Mouse (Mus musculus) lung, postnatal 4 days (tissue): ENCODE measurements at regions not wholly inside any gene's neighbourhood (a gene's known extent, or its start where the extent isn't known, plus 50 kb on each side); places are given as distances from the start of the nearest gene placed in this dataset.

Source experiments
- DNase-seq, 2 experiments: peaks; one replicate each; pipeline ENCODE4 v3.0.0; 2021

GRCm38 (mm10) chr14:98728863-98729262, 265.3 kb downstream of the Rpl36a-ps1 start:
- no peak for DNase-seq

- no peak for DNase-seq
These were observed 271.6 kb downstream of the Rpl36a-ps1 start for GRCm38 (mm10) chr14:98722481-98722880.

DNA sequence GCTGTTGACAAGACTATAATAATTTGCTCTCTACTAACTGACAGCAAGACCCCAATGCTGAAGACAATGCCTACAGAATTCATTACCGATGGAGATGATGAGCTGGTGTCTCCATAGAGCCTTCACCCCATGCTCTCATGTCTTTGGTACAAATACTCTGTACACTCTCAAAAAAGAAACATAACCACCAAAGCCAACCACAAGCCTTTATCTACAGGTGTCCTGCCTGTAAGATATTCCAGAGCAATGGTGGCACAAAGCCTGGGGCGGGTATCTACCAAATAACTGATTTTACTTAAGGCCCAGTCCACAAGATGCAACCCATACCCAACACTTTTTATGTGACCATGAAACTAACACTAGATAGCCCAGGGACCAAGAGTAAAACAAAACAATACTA, 273.1 kb downstream of the Rpl36a-ps1 start:
- no peak for DNase-seq

DNA sequence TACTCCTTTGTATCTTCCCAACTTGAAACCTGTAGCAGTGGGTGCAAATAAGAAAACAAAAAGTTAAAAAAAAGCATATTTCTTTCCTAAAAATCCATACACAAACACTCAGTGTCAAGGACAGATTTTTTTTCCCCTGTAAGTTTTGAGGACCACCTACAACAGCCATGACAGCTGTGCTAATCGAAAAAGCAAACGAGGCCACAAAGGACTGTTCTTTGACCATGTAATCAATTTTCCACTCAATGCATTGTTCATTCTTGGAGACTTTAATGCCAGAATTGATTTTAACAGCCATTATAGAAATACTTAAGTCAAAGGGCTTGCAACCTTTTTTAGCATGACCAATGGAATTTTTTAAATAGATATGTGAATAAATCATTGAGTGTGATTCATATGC, 286.1 kb downstream of the Rpl36a-ps1 start:
- no peak for DNase-seq

GRCm38 (mm10) chr14:98707574-98707973, 286.5 kb downstream of the Rpl36a-ps1 start:
- DNase-seq = no peak

GRCm38 (mm10) chr14:98703289-98703688, 290.8 kb downstream of the Rpl36a-ps1 start:
- DNase-seq = no peak

GRCm38 (mm10) chr14:98656533-98656932, 337.6 kb downstream of the Rpl36a-ps1 start:
- DNase-seq = no peak

- no peak for DNase-seq
These were observed 339.8 kb downstream of the Rpl36a-ps1 start for GRCm38 (mm10) chr14:98654191-98654809.

- no peak for DNase-seq
These were observed 342.9 kb downstream of the Rpl36a-ps1 start for GRCm38 (mm10) chr14:98651221-98651620.

DNA sequence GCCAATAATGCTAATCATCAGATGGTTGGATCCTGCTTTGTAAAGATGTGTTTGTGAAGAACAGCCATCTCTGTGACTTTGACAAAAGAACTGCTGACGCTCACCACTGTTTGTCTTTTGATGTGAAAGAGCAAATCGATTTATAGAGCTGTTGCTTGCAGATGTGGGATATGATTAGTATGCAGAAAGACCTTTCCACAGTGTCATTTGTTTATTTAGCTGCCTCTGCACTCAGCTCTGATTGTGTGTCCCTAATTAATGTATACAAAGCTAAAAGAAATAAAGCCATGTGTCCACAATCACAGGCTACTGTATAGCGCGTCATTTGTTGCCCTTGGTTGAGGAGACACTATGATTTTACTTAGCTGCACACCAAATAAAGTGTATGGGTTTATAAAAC, 343.6 kb downstream of the Rpl36a-ps1 start:
- no peak for DNase-seq

DNA sequence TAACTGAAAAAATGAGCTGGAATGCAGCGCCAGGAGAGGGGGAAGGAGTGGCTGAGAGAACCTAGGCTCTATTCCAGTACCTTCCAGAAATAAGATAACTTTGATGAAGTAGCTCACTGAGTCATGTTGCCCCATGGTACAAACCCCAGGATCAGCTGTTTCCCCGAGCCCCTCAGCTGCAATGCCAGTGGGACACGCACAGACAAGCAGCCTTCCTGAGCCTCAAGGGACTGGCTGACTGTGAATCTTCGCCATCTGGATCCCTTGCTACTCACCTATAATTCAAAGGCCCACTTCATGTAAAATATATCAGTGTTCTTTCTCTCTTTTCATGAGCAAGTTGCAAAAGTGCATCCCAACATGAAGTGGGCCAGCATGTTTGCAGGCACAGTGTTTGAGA, 346.5 kb downstream of the Rpl36a-ps1 start:
- DNase-seq = no peak

DNA sequence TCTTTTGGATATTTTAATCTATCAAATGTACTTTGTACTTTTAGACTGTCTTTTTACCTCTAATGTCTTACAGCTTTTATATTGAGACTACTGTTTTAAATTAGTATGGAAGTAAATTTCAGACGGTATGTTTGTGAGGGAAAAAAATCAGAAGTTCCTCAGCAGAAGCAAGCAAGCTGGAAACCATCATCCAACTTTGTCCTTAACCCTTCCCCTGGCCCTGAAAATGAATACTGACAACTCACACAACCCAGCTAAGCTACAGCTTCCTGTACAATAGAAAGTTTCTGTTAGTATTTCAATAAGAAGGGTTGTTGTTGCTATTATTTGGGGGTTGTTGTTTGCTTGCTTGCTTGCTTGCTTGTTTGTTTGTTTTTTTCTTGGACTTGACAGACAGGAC, 350.4 kb downstream of the Rpl36a-ps1 start:
- no peak for DNase-seq

DNA sequence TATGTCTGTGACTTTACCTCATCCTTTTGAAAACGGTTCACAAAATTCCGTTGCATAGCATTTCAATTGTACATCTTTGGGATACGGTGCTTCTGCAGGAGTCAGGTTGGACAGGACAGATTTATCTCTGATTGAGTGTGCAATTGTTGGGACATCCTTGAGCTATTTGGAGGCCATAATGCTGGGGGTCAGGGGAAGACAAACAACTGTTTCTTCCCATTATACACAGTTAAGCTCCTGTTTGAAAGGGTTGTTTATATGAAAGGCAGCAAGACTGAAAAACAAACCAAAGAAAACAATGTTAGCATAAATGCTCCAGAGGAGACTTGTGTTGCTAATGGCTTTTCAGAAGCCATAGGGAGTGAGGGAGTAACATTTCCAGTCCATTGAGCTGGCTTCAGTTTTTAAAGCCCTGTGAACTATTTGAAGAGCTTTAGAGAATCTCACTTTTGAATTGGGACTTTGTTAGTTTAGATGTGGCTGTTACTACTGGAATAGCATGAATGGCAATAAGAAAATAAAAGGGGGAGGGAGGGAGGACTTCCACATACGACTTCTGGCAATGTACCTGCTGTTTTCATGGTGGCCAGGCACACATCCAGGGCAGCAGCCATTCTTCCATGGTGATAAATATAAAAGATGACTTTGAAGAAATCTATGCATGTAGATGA, 351.3 kb downstream of the Rpl36a-ps1 start:
- DNase-seq = no peak

GRCm38 (mm10) chr14:98629026-98629425, 365.1 kb downstream of the Rpl36a-ps1 start:
- no peak for DNase-seq

GRCm38 (mm10) chr14:98626476-98626875, 367.6 kb downstream of the Rpl36a-ps1 start:
- DNase-seq = no peak

DNA sequence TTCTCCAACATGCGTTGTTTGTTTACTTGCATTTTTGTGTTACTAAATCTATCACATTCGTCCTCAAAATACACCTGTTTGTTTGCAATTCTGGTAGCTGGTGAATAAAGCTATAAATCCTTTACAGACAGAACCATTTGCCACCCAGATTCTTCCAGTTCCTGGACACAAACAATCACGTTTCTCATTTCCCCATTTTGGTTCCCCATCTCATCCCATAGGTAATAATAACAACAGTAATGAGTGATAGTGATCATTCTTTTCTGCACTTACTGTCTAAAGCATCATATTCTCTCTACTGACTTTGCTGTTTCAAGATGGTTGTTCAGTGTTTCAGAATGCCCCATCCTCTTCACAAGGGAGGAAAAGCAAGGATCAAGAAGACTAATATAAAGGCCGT, 368.3 kb downstream of the Rpl36a-ps1 start:
- no peak for DNase-seq

DNA sequence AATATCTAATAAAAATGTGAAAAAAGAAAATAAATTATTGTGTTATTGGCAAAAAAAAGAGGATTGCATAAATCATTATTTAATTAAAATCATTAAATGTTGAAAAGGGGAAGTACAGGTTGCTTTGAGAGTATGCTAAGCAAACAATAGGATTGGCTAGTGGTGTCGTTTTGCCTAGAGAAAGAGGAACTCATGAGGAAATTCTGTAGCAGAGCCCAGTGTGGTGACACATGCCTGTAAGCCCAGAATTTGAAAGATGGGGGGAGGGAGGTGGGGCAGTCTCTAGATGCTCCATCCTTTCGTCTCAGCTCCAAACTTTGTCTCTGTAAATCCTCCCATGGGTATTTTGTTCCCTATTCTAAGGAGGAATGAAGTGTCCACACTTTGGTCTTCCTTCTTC, 388.3 kb downstream of the Rpl36a-ps1 start:
- no peak for DNase-seq

DNA sequence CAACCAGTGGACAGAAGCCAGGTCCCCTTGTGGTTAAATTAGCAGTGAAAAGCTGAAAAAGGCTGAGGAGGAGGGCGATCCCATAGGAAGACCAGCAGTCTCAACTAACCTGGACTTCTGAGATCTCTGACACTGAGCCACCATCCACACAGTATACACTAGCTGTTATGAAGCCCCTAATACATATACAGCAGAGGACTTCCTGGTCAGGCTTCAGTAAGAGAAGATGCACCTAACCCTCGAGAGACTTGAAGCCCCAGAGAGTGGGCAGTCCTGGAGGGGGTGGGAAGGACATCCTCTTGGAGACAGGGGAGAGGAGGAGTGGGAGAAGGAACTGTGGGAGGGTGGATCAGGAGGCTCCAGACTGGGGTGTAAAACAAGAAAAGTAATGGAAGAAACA, 397.9 kb downstream of the Rpl36a-ps1 start:
- no peak for DNase-seq

GRCm38 (mm10) chr14:98589846-98590245, 404.3 kb downstream of the Rpl36a-ps1 start:
- peak; percentile 12 to 26 for DNase-seq

DNA sequence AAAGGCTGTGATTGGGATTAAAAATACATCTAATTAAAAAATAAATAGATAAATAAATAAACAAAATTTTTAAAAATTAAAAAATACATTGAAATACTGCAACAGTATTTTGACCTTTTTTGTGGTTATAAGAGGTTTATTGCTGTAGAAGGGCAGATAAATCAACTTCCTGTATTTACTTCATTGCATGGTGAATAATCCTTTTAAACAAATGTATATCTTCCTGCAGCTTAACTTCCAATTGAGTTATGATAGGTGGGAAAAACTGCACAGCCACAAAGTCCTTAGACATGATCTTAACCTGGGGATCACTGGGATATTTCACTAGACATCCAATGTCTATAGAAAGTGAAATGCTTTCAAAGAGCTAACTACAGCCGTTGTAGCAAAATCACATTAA, 402.1 kb upstream of the Dach1 start:
- DNase-seq = no peak

- no peak for DNase-seq
These were observed 392.4 kb upstream of the Dach1 start for GRCm38 (mm10) chr14:98562002-98562401.

- no peak for DNase-seq
These were observed 370.2 kb upstream of the Dach1 start for GRCm38 (mm10) chr14:98539792-98540191.

- no peak for DNase-seq
These were observed 368.7 kb upstream of the Dach1 start for GRCm38 (mm10) chr14:98538267-98538666.

DNA sequence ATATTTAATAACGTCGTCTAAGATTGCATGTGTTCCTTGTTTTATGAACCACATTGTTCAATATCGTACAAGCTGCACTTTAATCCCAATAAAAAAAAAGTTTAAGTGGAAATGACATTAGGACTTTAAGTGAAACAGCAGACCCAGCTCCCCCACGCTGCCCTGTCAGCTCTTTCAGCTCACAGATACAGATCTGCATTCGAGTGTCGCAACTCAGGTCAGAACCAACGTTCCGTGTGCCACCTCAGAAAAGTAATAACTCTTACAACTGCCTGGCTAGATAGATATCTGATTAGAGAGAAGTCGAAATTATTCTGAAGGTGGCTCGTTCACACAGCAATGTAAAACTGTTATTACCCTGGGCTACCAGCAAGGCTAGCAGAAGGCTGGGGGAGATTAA, 364.0 kb upstream of the Dach1 start:
- no peak for DNase-seq

DNA sequence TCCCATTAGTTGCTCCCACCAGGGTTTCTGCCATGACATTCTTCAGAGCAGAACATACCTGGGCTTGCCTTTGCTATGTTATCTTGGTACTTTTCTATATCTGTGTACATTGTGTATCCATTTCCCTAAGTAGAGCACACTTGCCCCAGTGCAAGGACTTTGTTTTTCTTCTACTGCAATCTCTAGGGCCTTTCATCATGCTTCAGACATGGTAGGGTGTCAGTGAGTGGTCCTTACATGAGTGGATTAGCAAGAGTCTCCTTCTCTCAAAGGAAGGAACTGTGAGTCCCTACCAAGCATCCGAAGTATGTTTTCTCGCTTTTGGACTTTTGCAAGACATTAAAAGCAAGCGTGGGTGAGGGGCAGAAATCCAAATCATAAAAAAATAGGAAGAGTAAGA, 351.4 kb upstream of the Dach1 start:
- no peak for DNase-seq
